Mouse (Mus musculus) gastrocnemius, postnatal 14 days (tissue): ENCODE measurements around the gene Selenon. TPM values are rescaled to one million over a fixed set of nuclear protein-coding genes. Genes with fewer than 3 reads are reported as not detected.
A peak's percentile ranks its signal among the peaks of the same experiment; 100 is the strongest.

Experiments used
- DNase-seq: peaks from one replicate; pipeline ENCODE4 v3.0.0; 2021; ENCODE audit warnings: mixed read lengths
- intact Hi-C: fragments of 180-260 bp; cut with DNase I; formaldehyde crosslinking; loops from one replicate; pipeline ENCODE4 v1.15.1; 2025; ENCODE audit warnings: low total_unique reads
- total RNA-seq, 2 experiments: library from RNA; stranded (reverse); gene quantifications; 2 replicates each; pipeline ENCODE4 v1.2.3; 2021

Selenon gene
- total RNA-seq, 2 experiments from 2014 or later, result 16.4 to 18.5 TPM

DNA sequence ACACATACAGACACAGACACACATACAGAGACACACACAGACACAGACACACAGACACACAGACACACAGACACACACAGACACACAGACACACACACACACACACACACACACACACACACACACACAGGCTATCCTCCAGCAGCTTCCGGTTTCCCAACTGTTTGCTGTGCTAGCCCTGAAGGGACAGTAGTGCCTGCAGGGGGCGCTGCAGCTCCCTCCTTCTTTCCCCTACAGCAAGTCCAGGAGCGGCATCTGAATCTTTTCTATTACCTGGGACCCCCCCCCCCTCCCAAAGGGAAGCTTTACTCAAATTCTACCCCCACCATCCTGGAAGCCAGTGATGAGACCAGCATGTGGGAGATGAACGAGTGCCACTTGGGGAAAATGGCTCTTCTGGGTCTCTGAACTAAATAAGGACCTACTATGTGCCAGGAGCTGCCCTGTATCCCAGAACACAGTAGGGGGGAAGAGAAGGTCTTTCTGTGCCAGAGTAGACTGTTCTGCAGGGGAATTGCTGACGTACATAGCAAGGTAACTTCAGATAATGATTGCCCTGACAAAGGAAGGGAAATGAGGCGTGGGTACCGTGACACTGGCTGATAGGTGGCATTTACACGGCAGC is 4.1 kb upstream of the Selenon start:
- intact Hi-C loops, result no loop called here
- DNase-seq, result peak; percentile 59

DNA sequence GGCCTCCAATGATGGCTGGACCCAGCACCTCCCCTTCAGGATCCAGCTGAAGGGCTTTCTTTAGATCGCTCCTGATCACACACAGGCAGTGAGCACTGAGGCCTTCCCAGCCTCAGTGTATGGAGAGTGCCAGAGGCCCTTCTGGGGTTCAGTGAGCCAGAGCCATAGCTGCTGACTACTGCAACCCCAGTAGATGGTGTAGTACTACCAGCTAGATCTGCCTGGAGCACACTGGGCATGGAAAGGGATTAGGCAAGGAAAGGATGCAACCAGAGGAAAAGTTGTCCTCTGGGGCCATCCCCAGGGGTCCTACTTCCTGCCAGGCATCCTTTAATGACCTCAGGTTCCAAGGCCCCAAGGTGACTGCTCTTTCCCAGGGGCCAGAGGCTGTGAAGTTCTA is 1.7 kb upstream of the Selenon start:
- intact Hi-C loops, result no loop called here
- DNase-seq, result no peak

DNA sequence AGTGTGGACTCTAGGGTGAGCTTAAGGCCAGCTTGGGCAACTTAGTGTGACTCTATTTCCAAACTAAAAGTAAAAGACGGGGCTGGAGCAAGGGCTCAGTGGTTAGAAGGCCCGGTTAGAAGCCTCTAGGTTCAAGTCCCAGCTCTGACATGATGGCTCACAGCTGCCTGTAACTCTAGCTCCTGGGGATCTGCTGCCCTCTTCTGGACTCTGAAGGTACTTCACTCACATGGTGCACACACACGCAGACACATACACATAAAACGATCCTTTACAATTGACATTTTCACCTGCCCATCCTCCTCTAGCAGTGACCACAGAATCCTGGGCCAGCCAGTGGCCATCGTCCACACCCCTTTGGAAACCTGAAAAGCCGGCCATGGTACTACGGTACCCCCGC is 2.1 kb downstream of the Selenon start:
- DNase-seq, result no peak
- intact Hi-C loops, result loop anchor here (2.0 kb wide), 1 partner anchor 159 kb away; no protein-coding TSS in a partner anchor

DNA sequence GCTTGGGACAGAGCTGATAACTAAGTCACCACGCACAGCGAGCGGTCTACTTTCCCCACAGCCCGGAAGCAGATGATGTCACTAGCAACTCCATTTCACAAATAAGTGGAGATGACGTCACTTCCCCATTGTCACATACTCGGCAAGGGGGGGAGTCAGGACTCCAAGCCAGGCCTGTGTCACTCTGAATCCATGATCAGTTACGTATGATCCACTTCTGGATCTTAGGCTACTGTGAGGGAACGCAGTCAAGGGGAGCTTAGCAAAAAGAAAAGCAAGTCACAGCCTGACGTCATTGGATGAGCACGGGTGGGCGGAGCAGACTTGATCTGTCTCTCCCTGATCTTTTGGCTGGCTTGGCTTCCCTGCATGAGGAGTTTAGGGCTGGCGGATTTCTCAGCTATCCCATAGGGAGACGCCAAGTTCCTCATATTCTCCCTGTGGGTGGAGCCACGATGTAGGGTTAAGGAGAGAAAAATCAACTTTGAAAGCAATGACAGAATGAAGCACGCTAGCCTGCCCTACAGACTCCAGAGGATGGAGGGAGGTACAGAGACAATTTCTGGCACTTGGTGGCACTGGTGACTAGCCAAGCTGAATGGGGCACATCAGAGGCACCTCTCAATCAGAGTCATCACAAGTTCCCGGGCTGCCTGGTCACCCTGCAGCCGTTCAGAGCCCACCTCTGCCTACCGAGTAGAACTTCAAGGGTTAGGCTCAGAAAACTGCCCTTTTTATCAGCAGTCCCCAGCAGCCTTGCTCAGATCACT is 3.6 kb downstream of the Selenon start:
- DNase-seq, result peak; percentile 39

DNA sequence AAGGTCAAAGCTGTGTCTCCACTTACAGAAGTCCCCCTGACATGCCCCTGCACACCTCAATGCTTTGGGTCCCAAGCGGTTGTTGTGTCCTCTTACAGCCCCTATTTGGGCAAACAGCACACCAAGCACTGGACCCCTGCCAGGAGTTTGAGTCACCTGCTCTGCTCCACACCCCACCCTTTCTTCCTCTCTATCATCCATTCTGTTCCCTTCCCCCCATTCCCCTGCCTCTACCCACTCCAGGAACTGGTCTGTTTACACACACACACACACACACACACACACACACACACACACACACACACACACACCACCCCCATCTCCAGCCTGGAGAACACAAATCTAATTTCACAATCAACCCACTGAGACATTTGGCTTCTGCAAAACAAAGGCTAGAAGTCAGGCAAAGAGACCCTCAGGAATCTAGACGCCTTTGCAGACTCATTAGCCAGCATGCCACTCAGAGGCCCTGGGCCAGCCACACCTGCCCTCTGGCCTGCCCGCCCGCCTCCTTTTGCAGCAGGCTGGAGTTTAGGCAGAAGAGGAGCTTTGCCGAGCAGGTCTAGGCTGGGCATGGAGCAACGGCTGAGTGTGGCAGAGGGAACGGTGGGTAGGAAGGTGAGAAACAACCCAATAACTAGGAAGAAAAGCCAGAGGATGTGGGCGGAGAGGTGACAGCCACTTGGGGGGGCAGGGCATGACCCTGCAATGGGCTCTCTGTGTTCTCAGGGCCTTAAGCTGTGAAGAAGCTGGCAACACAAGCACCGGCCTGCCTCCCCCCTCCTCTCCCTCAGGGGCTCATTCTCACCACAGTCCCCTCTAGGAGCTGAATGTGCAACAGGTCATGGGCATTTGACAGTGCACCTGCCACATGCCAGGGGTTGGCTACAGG is 4.9 kb downstream of the Selenon start:
- no peak for DNase-seq
- intact Hi-C loops, result no loop called here

More for the DNA sequence above, 3.6 kb downstream of the Selenon start:
- intact Hi-C loops, result loop anchor here (2.0 kb wide), 1 partner anchor 160 kb away; no protein-coding TSS in a partner anchor

DNA sequence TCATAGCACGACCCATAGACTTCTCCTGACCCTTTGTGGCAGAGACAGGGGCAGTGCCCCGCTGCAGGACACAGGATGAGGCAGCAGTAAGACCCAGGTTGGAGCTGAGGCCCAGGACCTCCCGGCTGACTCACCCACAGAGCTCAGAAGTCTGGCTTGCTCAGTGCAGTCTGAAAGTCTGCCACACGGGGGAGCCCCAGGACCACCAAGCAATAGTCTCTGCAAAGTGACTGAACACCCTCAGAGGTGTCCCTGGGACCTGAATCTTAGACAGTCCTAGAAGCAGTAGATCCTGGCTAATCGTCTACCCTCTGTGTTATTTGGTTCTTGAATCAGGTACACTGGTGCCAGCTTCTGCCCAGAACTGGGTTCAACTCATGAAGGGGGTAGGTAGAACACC is 8.7 kb downstream of the Selenon start:
- DNase-seq, result peak; percentile 90
- intact Hi-C loops, result loop anchor here (5.0 kb wide), 2 partner anchors 174 to 339 kb away; no protein-coding TSS in a partner anchor

DNA sequence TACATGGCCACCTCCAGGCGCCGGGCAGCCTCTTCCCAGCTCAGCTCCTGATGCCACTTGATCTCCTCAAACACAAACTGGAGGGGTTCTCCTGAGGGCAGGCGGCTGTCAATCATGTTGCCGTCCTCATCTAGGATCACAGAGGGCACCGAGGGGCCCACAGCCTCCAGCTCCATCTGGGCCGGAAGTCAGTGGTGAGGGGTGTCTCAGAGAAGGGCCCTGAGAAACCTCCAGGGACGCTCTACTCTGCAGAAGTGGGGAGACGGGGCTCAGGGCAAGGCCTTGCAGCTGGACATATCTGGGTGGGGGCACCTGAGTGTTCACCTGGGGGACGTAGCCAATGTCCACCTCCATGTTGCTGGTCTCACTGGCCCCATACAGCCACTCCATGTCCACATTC is 9.2 kb downstream of the Selenon start:
- intact Hi-C loops, result loop anchor here (5.0 kb wide), 2 partner anchors 175 to 340 kb away; no protein-coding TSS in a partner anchor
- DNase-seq, result no peak

DNA sequence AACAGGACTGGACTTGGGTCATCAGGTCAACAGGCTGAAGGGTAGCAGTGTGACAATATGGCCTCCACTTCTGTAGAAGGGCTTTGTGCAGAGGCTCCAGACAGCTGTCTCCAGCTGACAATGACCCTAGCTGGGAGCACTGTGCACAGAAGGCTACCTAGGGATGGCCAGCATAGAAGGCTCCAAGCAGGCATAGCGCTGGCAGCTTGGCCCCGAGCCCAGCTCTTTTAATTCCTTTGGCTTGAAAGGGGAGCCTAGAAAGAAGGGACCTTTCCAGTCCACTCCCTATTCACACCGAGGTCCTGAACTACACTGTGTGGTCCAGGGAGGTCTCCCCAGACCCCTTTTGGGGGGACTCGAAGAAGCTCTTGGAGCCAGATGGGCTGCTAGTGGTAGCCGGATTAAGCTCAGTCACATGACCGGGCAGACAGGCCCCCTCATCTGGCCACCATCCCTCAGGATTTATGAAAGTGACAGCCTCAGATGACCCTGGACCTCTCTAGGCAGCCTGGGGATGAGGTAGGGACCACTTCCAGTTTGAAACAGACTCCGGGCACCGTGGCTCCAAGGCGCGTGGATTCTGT is 12.9 kb downstream of the Selenon start:
- intact Hi-C loops, result no loop called here
- no peak for DNase-seq

DNA sequence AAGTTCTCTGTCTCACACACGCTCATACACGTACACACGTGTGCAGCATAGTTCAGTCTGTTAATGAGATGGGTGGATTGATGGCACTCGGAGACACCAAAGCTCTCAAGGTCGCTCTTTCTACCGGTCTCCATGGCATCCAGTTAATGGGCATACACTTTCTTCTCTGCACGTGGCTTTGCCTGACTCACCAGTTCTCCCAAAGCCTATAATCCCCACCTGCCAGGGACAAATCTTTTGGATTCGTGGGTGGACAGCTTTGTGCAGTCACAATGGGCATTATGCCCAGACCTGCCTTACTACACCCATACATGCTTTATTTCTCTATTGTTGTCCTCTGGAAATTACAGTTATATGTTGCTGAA is 16.2 kb downstream of the Selenon start:
- intact Hi-C loops, result no loop called here

DNA sequence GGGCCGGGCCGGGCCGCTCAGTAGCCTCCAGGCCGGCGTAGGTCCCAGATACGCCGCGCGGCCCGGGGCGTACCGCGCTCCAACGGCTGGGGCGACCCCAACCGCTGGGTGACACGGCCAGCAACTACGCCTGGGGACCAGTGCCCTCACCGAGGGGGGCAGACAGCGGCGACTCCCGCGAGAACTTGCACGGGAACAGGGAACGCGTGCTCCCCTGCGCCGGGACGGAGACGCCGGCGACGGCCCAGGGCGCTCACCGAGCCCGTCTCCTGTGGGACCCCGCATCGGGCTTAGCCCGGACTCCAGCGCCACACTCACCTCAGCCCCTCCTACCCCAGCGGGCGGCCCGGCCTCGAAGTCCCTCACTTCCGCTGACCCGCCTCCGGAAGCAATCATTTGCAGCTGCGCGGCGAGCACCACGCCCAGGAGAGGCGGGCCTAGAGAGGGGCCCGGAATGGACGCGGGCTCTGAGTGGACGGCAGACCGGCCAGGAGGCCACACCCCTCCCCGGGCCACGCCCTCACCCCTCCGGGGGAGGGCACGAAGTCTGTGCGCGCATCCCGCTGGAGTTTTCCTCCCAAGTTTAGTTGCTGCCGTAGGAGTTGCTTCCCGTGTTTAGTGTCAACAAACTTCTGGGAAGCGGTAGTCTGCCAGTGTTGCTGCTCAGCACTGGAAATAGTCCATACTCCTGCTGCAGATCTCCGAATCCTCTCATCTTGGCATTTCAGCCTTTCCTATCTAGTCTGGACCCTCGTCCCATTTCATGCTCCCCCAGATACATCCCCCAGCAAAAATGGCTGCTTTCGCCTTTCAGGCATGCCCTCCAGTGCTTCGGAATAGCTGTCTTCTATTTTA is 16.8 kb downstream of the Selenon start, which contains the start of gene Mtfr1l:
Gene Mtfr1l, minus strand, starts transcription at position 456 of the 855 bp plus-strand sequence.
- DNase-seq, result peak; percentile 98
- intact Hi-C loops, result no loop called here

More for the DNA sequence above, 16.2 kb downstream of the Selenon start:
- DNase-seq, result no peak

DNA sequence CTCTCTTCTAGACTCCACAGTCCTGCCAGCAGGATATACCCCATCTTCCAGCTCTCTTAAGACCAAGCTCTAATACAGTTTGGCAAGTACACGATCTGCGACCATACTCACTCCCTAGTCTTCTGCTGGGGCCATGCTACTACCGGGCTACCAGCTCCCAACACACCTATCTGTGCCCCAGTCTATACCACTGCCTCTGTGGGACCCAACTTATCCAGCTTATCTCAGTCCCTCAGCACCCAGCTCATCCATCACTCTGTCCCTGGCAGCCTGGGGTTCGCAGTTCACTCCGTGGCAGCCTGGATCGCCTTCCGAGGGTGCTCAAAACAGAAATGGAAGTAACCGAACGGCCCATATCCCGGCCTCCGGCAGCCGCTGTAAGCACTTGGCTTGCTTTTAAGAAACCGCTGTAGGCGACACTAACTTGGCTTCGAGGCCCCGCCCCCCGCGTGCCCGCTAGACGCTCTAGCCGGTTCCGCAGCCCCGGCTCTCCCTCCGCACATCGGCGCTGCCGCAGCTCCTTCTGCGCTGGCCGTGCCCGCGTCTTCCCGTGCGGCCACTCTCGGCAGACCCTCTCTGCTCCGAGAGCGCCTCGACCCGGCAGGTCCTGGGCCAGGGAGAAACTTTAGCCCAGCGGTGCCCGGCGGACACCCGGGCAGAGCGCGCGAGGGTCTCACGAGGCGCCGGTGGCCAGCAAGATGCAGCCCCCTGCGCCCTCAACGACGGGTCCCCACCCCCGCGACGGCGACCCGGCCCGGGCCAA is 17.7 kb downstream of the Selenon start:
- intact Hi-C loops, result no loop called here
- peak; percentile 78 for DNase-seq

DNA sequence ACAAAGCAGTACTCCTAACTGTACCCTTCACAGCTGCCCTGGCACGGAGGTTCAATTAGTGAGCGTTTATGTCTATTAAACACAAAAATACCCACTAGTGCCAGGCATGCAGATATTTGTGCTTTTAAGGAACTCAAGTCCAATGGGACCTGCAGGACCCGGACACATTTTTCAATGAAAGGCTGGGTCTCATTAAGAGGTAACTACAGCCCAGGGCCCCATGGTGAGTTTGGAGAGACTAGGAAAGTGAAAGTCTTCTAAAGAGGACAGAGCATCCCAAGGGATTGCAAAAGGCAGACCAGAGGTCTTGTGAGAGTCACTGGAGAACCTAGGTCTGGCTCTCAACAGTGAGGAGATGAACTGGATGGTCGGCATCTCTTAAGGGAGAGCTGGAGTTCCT is 18.5 kb downstream of the Selenon start:
- intact Hi-C loops, result no loop called here
- no peak for DNase-seq

DNA sequence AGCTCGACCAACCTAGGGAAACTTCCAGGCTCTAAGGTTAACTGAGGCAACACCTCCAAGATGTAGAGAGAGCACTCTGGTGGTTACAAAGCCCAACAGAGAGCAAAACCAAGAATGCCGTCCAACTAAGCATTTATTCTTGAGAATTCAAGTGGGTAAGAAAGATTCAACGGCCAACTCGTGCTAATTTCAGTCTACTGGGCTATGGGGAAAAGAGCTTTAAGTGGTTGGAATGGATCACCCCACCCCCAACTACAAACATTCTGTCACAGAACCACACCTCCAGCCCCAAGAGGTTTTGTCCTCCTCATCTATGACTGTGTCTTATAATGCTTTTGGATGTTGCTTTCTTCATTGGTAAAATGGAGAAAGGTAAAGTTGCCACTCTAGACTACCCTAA is 19.0 kb downstream of the Selenon start:
- no peak for DNase-seq
- intact Hi-C loops, result no loop called here

DNA sequence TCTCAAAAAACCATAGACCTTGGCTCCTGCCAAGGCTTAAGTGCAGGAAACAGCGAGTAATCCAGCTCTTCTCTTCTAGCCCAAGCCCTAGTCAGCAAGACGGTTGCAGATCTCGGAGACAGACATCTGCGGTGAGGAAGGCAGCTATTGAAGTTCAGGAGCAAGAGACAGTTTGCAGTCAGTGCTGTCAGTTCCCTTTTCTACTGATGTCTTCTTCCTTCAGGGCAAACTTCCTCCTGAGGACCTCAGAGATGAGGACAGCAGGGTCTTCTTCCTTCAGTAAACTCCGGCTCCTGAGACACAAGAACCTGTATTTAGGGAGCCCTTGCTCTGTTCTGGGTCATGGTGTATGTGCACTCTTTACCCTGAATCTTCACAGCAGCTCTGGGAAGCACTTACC is 25.7 kb downstream of the Selenon start:
- no peak for DNase-seq
- intact Hi-C loops, result no loop called here

DNA sequence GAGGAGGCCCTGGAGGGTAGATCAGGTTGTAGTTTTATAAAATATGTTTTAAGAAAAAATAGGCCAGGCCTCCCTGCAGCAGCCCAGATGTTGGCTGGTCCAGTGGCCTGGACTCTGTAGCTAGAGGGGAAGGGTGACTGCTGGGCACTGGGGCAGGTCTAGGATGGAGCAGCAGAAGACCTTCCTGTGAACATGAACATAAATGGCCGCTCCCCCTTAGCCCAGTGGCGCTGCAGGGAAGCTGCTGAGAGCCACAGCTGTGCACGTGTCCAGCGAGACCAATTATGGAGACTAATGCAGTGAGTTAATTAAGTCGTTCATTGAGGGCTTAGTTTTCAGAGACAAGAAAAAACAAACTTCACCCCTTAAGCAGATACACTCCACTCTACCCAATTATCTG is 26.2 kb downstream of the Selenon start:
- DNase-seq, result no peak
- intact Hi-C loops, result no loop called here

DNA sequence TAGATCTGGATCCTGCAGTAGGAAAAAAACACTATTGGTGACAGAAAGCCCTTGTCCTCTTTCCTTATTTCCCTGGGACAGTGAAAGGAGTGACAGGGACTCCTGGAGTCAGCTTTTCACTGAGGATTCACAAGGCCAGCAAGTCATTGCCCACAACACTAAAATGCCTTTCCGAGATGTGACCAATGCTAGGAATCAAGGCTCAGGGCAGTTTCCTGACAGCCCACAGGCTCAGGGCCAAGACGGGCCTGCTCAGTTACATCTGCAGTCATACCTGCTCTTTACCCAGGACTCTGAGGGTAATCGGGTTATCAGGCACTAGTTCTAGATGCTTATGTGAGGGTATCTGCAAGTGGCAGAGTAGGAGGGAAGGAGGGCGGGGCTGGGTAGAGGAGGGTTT is 28.5 kb downstream of the Selenon start:
- intact Hi-C loops, result no loop called here

DNA sequence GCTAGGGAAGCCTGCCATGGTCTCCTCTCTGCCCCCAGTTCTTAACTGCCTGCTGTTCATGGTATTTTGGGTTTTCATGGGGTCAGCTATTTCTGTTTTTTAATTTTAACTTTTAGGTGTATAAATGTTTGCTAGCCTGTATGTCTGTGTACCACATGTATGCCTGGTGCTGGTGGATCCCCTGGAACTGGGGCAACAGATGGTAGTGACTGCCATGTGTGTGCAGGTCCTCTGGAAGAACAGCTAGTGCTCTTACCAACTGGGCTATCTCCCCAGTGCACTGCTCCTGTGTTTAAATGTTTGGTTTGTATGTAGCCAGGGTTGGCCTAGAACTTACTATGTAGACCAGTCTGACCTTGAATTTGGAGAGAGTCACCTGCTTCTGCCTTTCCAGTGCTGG is 32.7 kb downstream of the Selenon start:
- intact Hi-C loops, result no loop called here
- no peak for DNase-seq

More for the DNA sequence above, 28.5 kb downstream of the Selenon start:
- no peak for DNase-seq

DNA sequence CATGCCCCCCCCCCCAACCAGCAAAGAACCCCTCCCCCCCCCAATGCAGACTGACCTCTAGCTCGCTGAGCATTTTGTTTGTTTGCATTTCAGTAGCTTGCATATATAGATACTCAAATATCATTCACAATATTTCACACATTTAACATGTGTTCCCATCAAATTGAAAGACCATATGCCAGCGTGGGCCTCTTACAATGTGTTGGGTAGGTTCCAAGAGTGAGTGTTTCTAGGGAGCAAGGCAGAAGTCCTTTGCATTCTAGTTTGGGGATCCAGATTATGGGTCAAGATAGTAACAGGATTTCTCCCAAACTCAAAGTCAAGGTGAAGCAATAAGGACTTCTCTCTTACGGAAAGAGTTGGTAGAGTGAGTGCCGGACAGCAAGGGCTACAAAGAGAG is 33.4 kb downstream of the Selenon start:
- intact Hi-C loops, result no loop called here
- DNase-seq, result no peak
